Mouse (Mus musculus) CD4-positive, CD25-positive, alpha-beta regulatory T cell, adult 4 months (primary cell): Measurements from ENCODE around the gene Cenpn. TPM values are rescaled to one million over a fixed set of nuclear protein-coding genes. Genes with fewer than 3 reads are reported as not detected.

Source experiments
- ATAC-seq: one replicate; pipeline ENCODE4 v1.8.0; 2017
- polyA plus RNA-seq, 2 experiments: library from polyadenylated mRNA; unstranded; fragments of 100-300 nt; shearing (Covaris generic); gene quantifications; one replicate each; pipeline ENCODE4 v1.2.1; 2017

The Cenpn gene
- 1 to 10 TPM; 2.9 to 8.8 TPM for polyA plus RNA-seq

GRCm38 (mm10) chr8:116921337-116922059 is at the start of gene Cenpn, which contains the start of gene Cmc2:
Gene Cenpn (plus strand): TSS chr8:116921730.
Gene Cmc2 (minus strand): TSS chr8:116921455.
- peak; percentile 85 for ATAC-seq

GRCm38 (mm10) chr8:116872761-116873342 is 48.7 kb upstream of the Cenpn start:
- peak; percentile 45 for ATAC-seq

GRCm38 (mm10) chr8:116873586-116873985 is 47.9 kb upstream of the Cenpn start:
- ATAC-seq: no peak

GRCm38 (mm10) chr8:116873986-116874385 is 47.5 kb upstream of the Cenpn start:
- no peak for ATAC-seq

GRCm38 (mm10) chr8:116875798-116876450 is 45.6 kb upstream of the Cenpn start:
- peak; percentile 51 for ATAC-seq

GRCm38 (mm10) chr8:116881396-116881795 is 40.1 kb upstream of the Cenpn start:
- no peak for ATAC-seq

GRCm38 (mm10) chr8:116887813-116888212 is 33.7 kb upstream of the Cenpn start:
- no peak for ATAC-seq

GRCm38 (mm10) chr8:116891446-116891845 is 30.1 kb upstream of the Cenpn start:
- ATAC-seq: no peak

- ATAC-seq: peak; percentile 86
Observed at GRCm38 (mm10) chr8:116892130-116892529, 29.4 kb upstream of the Cenpn start.

GRCm38 (mm10) chr8:116892636-116893035 is 28.9 kb upstream of the Cenpn start:
- ATAC-seq: no peak

GRCm38 (mm10) chr8:116893938-116894337 is 27.6 kb upstream of the Cenpn start:
- no peak for ATAC-seq

GRCm38 (mm10) chr8:116895521-116895920 is 26.0 kb upstream of the Cenpn start:
- ATAC-seq: no peak

- no peak for ATAC-seq
Observed at GRCm38 (mm10) chr8:116904736-116905135, 16.8 kb upstream of the Cenpn start.

- ATAC-seq: peak; percentile 29
Observed at GRCm38 (mm10) chr8:116905252-116905651, 16.3 kb upstream of the Cenpn start.

- ATAC-seq: peak; percentile 39
Observed at GRCm38 (mm10) chr8:116905836-116906235, 15.7 kb upstream of the Cenpn start.

- ATAC-seq: peak; percentile 31
Observed at GRCm38 (mm10) chr8:116921005-116921336, 559 bp upstream of the Cenpn start.

GRCm38 (mm10) chr8:116922060-116922757 is 679 bp downstream of the Cenpn start:
- ATAC-seq: no peak

GRCm38 (mm10) chr8:116923526-116923925 is 2.0 kb downstream of the Cenpn start:
- peak; percentile 14 for ATAC-seq

GRCm38 (mm10) chr8:116927880-116928279 is 6.3 kb downstream of the Cenpn start:
- no peak for ATAC-seq

- ATAC-seq: no peak
Observed at GRCm38 (mm10) chr8:116928588-116928987, 7.1 kb downstream of the Cenpn start.

GRCm38 (mm10) chr8:116934976-116935375 is 13.4 kb downstream of the Cenpn start:
- no peak for ATAC-seq

GRCm38 (mm10) chr8:116935506-116935905 is 14.0 kb downstream of the Cenpn start:
- no peak for ATAC-seq
